14 mouse cellular contexts compared by ENCODE assay signal in the genomic region with DNA sequence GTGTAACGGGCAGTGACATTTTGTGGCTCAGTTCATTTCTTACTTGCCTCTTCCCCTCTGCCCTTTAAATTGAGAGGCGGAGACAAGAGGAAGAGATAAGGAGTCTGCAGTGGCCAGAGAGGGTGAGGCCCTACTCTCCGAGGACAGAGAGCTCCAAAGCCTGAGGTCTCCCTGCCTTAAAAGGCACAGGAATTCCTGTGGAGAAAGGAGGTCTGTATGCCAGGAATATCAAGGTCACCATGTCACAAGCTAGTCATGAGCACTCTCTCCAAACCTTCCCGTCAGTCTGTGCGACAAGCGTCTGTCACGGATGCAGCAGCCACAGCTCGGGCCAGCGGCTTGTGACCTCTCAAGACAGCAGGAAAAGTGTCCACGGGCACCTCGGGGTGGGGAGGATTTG. TPM values are rescaled to one million over a fixed set of nuclear protein-coding genes. Genes with fewer than 3 reads are reported as not detected.
DNase-seq lines count a peak whose midpoint lies in the region; ATAC-seq and TF ChIP-seq lines count a peak whose summit lies in the region.
"Had no signal": no experiment of that assay in that cellular context is flagged by ENCODE, and none has a peak within 500 bp of the region (broad histone marks: within the 10 kb centered on the region; RNA-seq: fewer than 3 reads in every experiment).

No protein-coding gene starts in this region.

- H3K4me1 ChIP-seq in forebrain, embryonic 10.5 days = peaks cover 29% of the 10 kb centered on the region
- H3K4me1 ChIP-seq in forebrain, embryonic 11.5 days (replicated peaks; ENCODE audit: control insufficient read depth, insufficient read depth, low read length) = peaks cover 11% of the 10 kb centered on the region; the same call in 1 of the 2 replicates
- peaks cover 57% of the 10 kb centered on the region for H3K4me1 ChIP-seq in heart, embryonic 10.5 days
- no peaks in the 10 kb centered on the region for H3K4me1 ChIP-seq in liver, adult 2 months (ENCODE audit: control insufficient read depth, insufficient read depth, low read length)
- H3K4me1 ChIP-seq: stomach, embryonic 15.5 days had no signal

- H3K4me2 ChIP-seq in forebrain, embryonic 11.5 days (ENCODE audit: low read depth, low read length, severe bottlenecking) = no peak overlapping the region
- H3K4me2 ChIP-seq: forebrain, embryonic 15.5 days; stomach, embryonic 15.5 days had no signal

- ATAC-seq in forebrain, embryonic 11.5 days (replicated peaks; ENCODE audit: low FRiP score) = no peak
- ATAC-seq: forebrain, embryonic 15.5 days had no signal

- H3K9me3 ChIP-seq in forebrain, embryonic 10.5 days = no peaks in the 10 kb centered on the region
- no peaks in the 10 kb centered on the region for H3K9me3 ChIP-seq in forebrain, embryonic 11.5 days (ENCODE audit: control insufficient read depth, low read length)
- no peaks in the 10 kb centered on the region for H3K9me3 ChIP-seq in heart, embryonic 10.5 days
- H3K9me3 ChIP-seq: forebrain, embryonic 15.5 days; stomach, embryonic 15.5 days had no signal

- no peak overlapping the region for H3K4me3 ChIP-seq in forebrain, embryonic 10.5 days
- no peak overlapping the region for H3K4me3 ChIP-seq in forebrain, embryonic 11.5 days (ENCODE audit: low read depth, low read length)
- H3K4me3 ChIP-seq in heart, embryonic 10.5 days = no peak overlapping the region
- no peak overlapping the region for H3K4me3 ChIP-seq in liver, adult 2 months (ENCODE audit: insufficient read depth, low read depth, low read length)
- H3K4me3 ChIP-seq: forebrain, embryonic 15.5 days; stomach, embryonic 15.5 days had no signal

- intact Hi-C loops in left cerebral cortex, postnatal 25 days (cut with DNase I) = no loop called here

- no peak for TF ChIP-seq CTCF in liver, adult 2 months (IDR thresholded peaks at IDR 0.05; ENCODE audit: low read depth, low read length)

- H3K27me3 ChIP-seq in forebrain, embryonic 10.5 days (ENCODE audit: poor library complexity, severe bottlenecking) = no peaks in the 10 kb centered on the region; the same call in 1 of the 2 replicates
- no peaks in the 10 kb centered on the region for H3K27me3 ChIP-seq in forebrain, embryonic 11.5 days (ENCODE audit: control insufficient read depth, insufficient read depth, low read length)
- H3K27me3 ChIP-seq in heart, embryonic 10.5 days (ENCODE audit: insufficient read depth, poor library complexity, severe bottlenecking) = no peaks in the 10 kb centered on the region
- no peaks in the 10 kb centered on the region for H3K27me3 ChIP-seq in liver, adult 2 months (ENCODE audit: control insufficient read depth, insufficient read depth, low read length)
- H3K27me3 ChIP-seq: forebrain, embryonic 15.5 days; stomach, embryonic 15.5 days had no signal

- H3K9ac ChIP-seq in forebrain, embryonic 11.5 days (ENCODE audit: low read length) = no peak overlapping the region
- H3K9ac ChIP-seq in liver, adult 2 months (ENCODE audit: low read depth, low read length) = no peak overlapping the region
- H3K9ac ChIP-seq: forebrain, embryonic 15.5 days; stomach, embryonic 15.5 days had no signal

- TF ChIP-seq POLR2A in liver, adult 2 months (IDR thresholded peaks at IDR 0.05; ENCODE audit: extremely low read depth, insufficient read depth, low read length) = no peak

- no peaks in the 10 kb centered on the region for H3K79me2 ChIP-seq in liver, adult 2 months (ENCODE audit: control insufficient read depth, insufficient read depth, low read length)

- 70% methylated on average over 11 of the region's 11 CpGs for WGBS in forebrain, embryonic 10.5 days
- 76% methylated on average over 11 of the region's 11 CpGs for WGBS in forebrain, embryonic 11.5 days
- 18% methylated on average over 11 of the region's 11 CpGs for WGBS in heart, embryonic 10.5 days
- WGBS in liver, adult 2 months = 56% methylated on average over 11 of the region's 11 CpGs

- DNase-seq in forebrain, embryonic 10.5 days (ENCODE audit: extremely low spot score, low spot score) = no peak
- no peak for DNase-seq in forebrain, embryonic 11.5 days (ENCODE audit: low spot score)
- peak; percentile 32 to 40 for DNase-seq in adrenal gland, adult 18-20 months (ENCODE audit: low spot score in 2 of 2)
- peak; percentile 96 for DNase-seq in heart, embryonic 10.5 days (ENCODE audit: low spot score)
- DNase-seq in liver, adult 2 months (ENCODE audit: extremely low read depth, low read depth, low spot score) = peak; percentile 26
- DNase-seq in cerebellum, adult 8-10 months = no peak
- no peak for DNase-seq in left cerebral cortex, postnatal 25 days (ENCODE audit: low spot score in 2 of 2)
- DNase-seq in gastrocnemius, postnatal 4 days (ENCODE audit: low spot score in 2 of 2) = no peak
- DNase-seq: embryo, embryonic 11 days had no signal

- H3K36me3 ChIP-seq in forebrain, embryonic 10.5 days (replicated peaks) = no peaks in the 10 kb centered on the region
- H3K36me3 ChIP-seq in forebrain, embryonic 11.5 days (ENCODE audit: control insufficient read depth, insufficient read depth, low read length) = no peaks in the 10 kb centered on the region
- no peaks in the 10 kb centered on the region for H3K36me3 ChIP-seq in heart, embryonic 10.5 days
- H3K36me3 ChIP-seq in liver, adult 2 months (ENCODE audit: control insufficient read depth, insufficient read depth, low read length) = no peaks in the 10 kb centered on the region
- H3K36me3 ChIP-seq: forebrain, embryonic 15.5 days; stomach, embryonic 15.5 days had no signal

- 0 out of 2 replicates have a peak overlapping the region, but pooled peaks have one; percentile 30 for H3K27ac ChIP-seq in forebrain, embryonic 10.5 days
- no peak overlapping the region for H3K27ac ChIP-seq in forebrain, embryonic 11.5 days (ENCODE audit: low read depth, low read length)
- peak overlapping the region; percentile 88 for H3K27ac ChIP-seq in heart, embryonic 10.5 days
- H3K27ac ChIP-seq in liver, adult 2 months (replicated peaks; ENCODE audit: insufficient read depth, low read depth, low read length) = no peak overlapping the region
- H3K27ac ChIP-seq: forebrain, embryonic 15.5 days; kidney, postnatal 0 days; stomach, embryonic 15.5 days had no signal

RNA-seq across cellular contexts. Expression of gene Kcne1, which starts 14.1 kb away (rescaled TPM):
- polyA plus RNA-seq in forebrain, embryonic 10.5 days (2016; fragmentation: Nextera tagmentation; extraction: Ambion mirVana) = 0.12 and 0.41 TPM in 2 replicates
- 0.29 TPM in 1 of 2 replicates, not detected in the other for polyA plus RNA-seq in forebrain, embryonic 11.5 days (2014; fragmentation: Nextera tagmentation; extraction: Ambion mirVana)
- total RNA-seq in adrenal gland, adult 18-20 months (2021) = not detected
- polyA plus RNA-seq in heart, embryonic 10.5 days (2016; fragmentation: Nextera tagmentation; extraction: Ambion mirVana) = 21.3 and 54.9 TPM in 2 replicates
- total RNA-seq in liver, adult 2 months (2014; rRNA removed) = not detected in 2 replicates
- polyA plus RNA-seq in liver, adult 2 months (2012; rRNA removed) = not detected in 2 replicates
- not detected for total RNA-seq in left cerebral cortex, postnatal 25 days (2021)
- total RNA-seq in gastrocnemius, postnatal 4 days (2021) = not detected
- total RNA-seq: hematopoietic stem cell, adult 5-6 weeks had no signal
- polyA plus RNA-seq: forebrain, embryonic 15.5 days had no signal

RNA-seq across cellular contexts. Expression of gene Fam243, which starts 23.9 kb away (rescaled TPM):
- not detected in 2 replicates for polyA plus RNA-seq in forebrain, embryonic 10.5 days (2016; fragmentation: Nextera tagmentation; extraction: Ambion mirVana)
- polyA plus RNA-seq in forebrain, embryonic 11.5 days (2014; fragmentation: Nextera tagmentation; extraction: Ambion mirVana) = not detected in 2 replicates
- not detected for total RNA-seq in adrenal gland, adult 18-20 months (2021)
- 0.10 TPM in 1 of 2 replicates, not detected in the other for polyA plus RNA-seq in heart, embryonic 10.5 days (2016; fragmentation: Nextera tagmentation; extraction: Ambion mirVana)
- total RNA-seq in liver, adult 2 months (2014; rRNA removed) = not detected in 2 replicates
- polyA plus RNA-seq in liver, adult 2 months (2012; rRNA removed) = not detected in 2 replicates
- not detected for total RNA-seq in left cerebral cortex, postnatal 25 days (2021)
- not detected for total RNA-seq in gastrocnemius, postnatal 4 days (2021)
- total RNA-seq: hematopoietic stem cell, adult 5-6 weeks had no signal
- polyA plus RNA-seq: limb, embryonic 11.5 days; stomach, embryonic 15.5 days had no signal

RNA-seq across cellular contexts. Expression of gene Smim11, which starts 44.1 kb away (rescaled TPM):
- polyA plus RNA-seq in forebrain, embryonic 10.5 days (2016; fragmentation: Nextera tagmentation; extraction: Ambion mirVana) = 120 and 125 TPM in 2 replicates
- 115 and 123 TPM in 2 replicates for polyA plus RNA-seq in forebrain, embryonic 11.5 days (2014; fragmentation: Nextera tagmentation; extraction: Ambion mirVana)
- 10 to 100 TPM; 61.5 TPM for total RNA-seq in adrenal gland, adult 18-20 months (2021)
- 114 and 117 TPM in 2 replicates for polyA plus RNA-seq in heart, embryonic 10.5 days (2016; fragmentation: Nextera tagmentation; extraction: Ambion mirVana)
- 17.4 and 22.3 TPM in 2 replicates for total RNA-seq in liver, adult 2 months (2014; rRNA removed)
- 13.6 and 19.2 TPM in 2 replicates for polyA plus RNA-seq in liver, adult 2 months (2012; rRNA removed)
- 10 to 100 TPM; 17.8 to 20.7 TPM for total RNA-seq in left cerebral cortex, postnatal 25 days (2021)
- total RNA-seq in gastrocnemius, postnatal 4 days (2021) = 10 to 100 TPM; 71.7 to 72.1 TPM

RNA-seq across cellular contexts. Expression of gene Kcne2, which starts 53.0 kb away (rescaled TPM):
- polyA plus RNA-seq in forebrain, embryonic 10.5 days (2016; fragmentation: Nextera tagmentation; extraction: Ambion mirVana) = 0.16 and 0.18 TPM in 2 replicates
- polyA plus RNA-seq in forebrain, embryonic 11.5 days (2014; fragmentation: Nextera tagmentation; extraction: Ambion mirVana) = 0.45 TPM in 1 of 2 replicates, not detected in the other
- not detected for total RNA-seq in adrenal gland, adult 18-20 months (2021)
- polyA plus RNA-seq in heart, embryonic 10.5 days (2016; fragmentation: Nextera tagmentation; extraction: Ambion mirVana) = 0.95 and 2.0 TPM in 2 replicates
- total RNA-seq in liver, adult 2 months (2014; rRNA removed) = not detected in 2 replicates
- not detected in 2 replicates for polyA plus RNA-seq in liver, adult 2 months (2012; rRNA removed)
- total RNA-seq in left cerebral cortex, postnatal 25 days (2021) = 1 to 10 TPM in 1 of 2 experiments, under 1 TPM in 1; 0.69 to 1.7 TPM
- total RNA-seq in gastrocnemius, postnatal 4 days (2021) = not detected
- total RNA-seq: hematopoietic stem cell, adult 5-6 weeks had no signal

Comparison
In these comparisons a context has a peak if more than half of its experiments do, and no peak if none do; other contexts are left out.
1. H3K27ac ChIP-seq: peak in forebrain, embryonic 10.5 days (single experiment) and heart, embryonic 10.5 days (single experiment); none in forebrain, embryonic 11.5 days (single experiment) and liver, adult 2 months (single experiment).
2. DNase-seq: peak in adrenal gland, adult 18-20 months (2 of 2), heart, embryonic 10.5 days (single experiment) and liver, adult 2 months (single experiment); none in forebrain, embryonic 10.5 days (single experiment), forebrain, embryonic 11.5 days (single experiment), cerebellum, adult 8-10 months (single experiment), left cerebral cortex, postnatal 25 days (0 of 2) and gastrocnemius, postnatal 4 days (0 of 2).